7 mouse cellular contexts compared by ENCODE assay signal in genomic region chr14:20546415-20546814, GRCm38 (mm10). TPM values are rescaled to one million over a fixed set of nuclear protein-coding genes. Genes with fewer than 3 reads are reported as not detected.
DNase-seq lines count a peak whose midpoint lies in the region; ATAC-seq and TF ChIP-seq lines count a peak whose summit lies in the region.

Gene Ppp3cb (minus strand): TSS chr14:20546573.

- 0 out of 2 replicates have a peak, but pooled peaks cover 6% of the 10 kb centered on the region for H3K36me3 ChIP-seq in intestine, embryonic 15.5 days
- H3K36me3 ChIP-seq in midbrain, embryonic 12.5 days, result peaks cover 26% of the 10 kb centered on the region
- 0 out of 2 replicates have a peak, but pooled peaks cover 2% of the 10 kb centered on the region for H3K36me3 ChIP-seq in small intestine, adult 2 months (ENCODE audit: control insufficient read depth, insufficient read depth, low read length)

- H3K4me2 ChIP-seq in intestine, embryonic 15.5 days (replicated peaks), result peak within 1 kb of the TSS; percentile 56
- H3K4me2 ChIP-seq in midbrain, embryonic 12.5 days (replicated peaks), result peak within 1 kb of the TSS; percentile 67

- intact Hi-C loops in gastrocnemius, postnatal 14 days (cut with DNase I; ENCODE audit: low total_unique reads), result no loop called here
- intact Hi-C loops in left cerebral cortex, postnatal 4 days (cut with DNase I), result no loop called here

- H3K27ac ChIP-seq in intestine, embryonic 15.5 days, result peak within 1 kb of the TSS; percentile 98
- H3K27ac ChIP-seq in midbrain, embryonic 12.5 days (replicated peaks), result peak within 1 kb of the TSS; percentile 96
- peak within 1 kb of the TSS; percentile 98 for H3K27ac ChIP-seq in small intestine, adult 2 months (ENCODE audit: insufficient read depth, low read depth, low read length)

- peak; percentile 67 for DNase-seq in adrenal gland, adult 8-10 months
- peak; percentile 95 for DNase-seq in embryo, embryonic 10.5 days (ENCODE audit: low spot score)
- peak; percentile 83 for DNase-seq in gastrocnemius, postnatal 14 days
- DNase-seq in left cerebral cortex, postnatal 4 days, result peak; percentile 94

- no peaks in the 10 kb centered on the region for H3K9me3 ChIP-seq in intestine, embryonic 15.5 days
- H3K9me3 ChIP-seq in midbrain, embryonic 12.5 days, result no peaks in the 10 kb centered on the region

- no peak for TF ChIP-seq CTCF in small intestine, adult 2 months (IDR thresholded peaks at IDR 0.05; ENCODE audit: extremely low read depth, insufficient read length, insufficient replicate concordance, low read depth, low read length)

- H3K4me3 ChIP-seq in intestine, embryonic 15.5 days (replicated peaks), result peak within 1 kb of the TSS; percentile 82
- H3K4me3 ChIP-seq in midbrain, embryonic 12.5 days, result peak within 1 kb of the TSS; percentile 90
- H3K4me3 ChIP-seq in small intestine, adult 2 months (ENCODE audit: low read depth, low read length), result peak within 1 kb of the TSS; percentile 99

- WGBS in intestine, embryonic 15.5 days, result under 1% methylated on average over 20 of the region's 29 CpGs
- 0% methylated on average over 18 of the region's 29 CpGs for WGBS in midbrain, embryonic 12.5 days
- under 1% methylated on average over 25 of the region's 29 CpGs for WGBS in small intestine, adult 2 months

- H3K27me3 ChIP-seq in intestine, embryonic 15.5 days (replicated peaks), result no peaks in the 10 kb centered on the region
- H3K27me3 ChIP-seq in midbrain, embryonic 12.5 days, result no peaks in the 10 kb centered on the region
- no peaks in the 10 kb centered on the region for H3K27me3 ChIP-seq in small intestine, adult 2 months (ENCODE audit: control insufficient read depth, insufficient read depth, low read length)

- H3K9ac ChIP-seq in intestine, embryonic 15.5 days, result peak within 1 kb of the TSS; percentile 93
- H3K9ac ChIP-seq in midbrain, embryonic 12.5 days (replicated peaks), result peak within 1 kb of the TSS; percentile 96

- ATAC-seq in intestine, embryonic 15.5 days, result peak; percentile 93
- ATAC-seq in midbrain, embryonic 12.5 days (ENCODE audit: low FRiP score, low read depth), result peak; percentile 95

- TF ChIP-seq POLR2A in small intestine, adult 2 months (IDR thresholded peaks at IDR 0.05; ENCODE audit: low read depth, low read length), result peak; percentile 13; the same call in 1 of the 2 replicates

- peaks cover 6% of the 10 kb centered on the region; the same call in 1 of the 2 replicates for H3K4me1 ChIP-seq in intestine, embryonic 15.5 days (replicated peaks)
- H3K4me1 ChIP-seq in midbrain, embryonic 12.5 days, result peaks cover 10% of the 10 kb centered on the region
- H3K4me1 ChIP-seq in small intestine, adult 2 months (ENCODE audit: control insufficient read depth, insufficient read depth, insufficient read length, low read length), result peaks cover 6% of the 10 kb centered on the region; the same call in 1 of the 2 replicates

RNA-seq across cellular contexts. Expression of gene Ppp3cb, which starts in this region (rescaled TPM):
- total RNA-seq in adrenal gland, adult 8-10 months (2022), result 10 to 100 TPM; 66.2 to 94.4 (median 73.4) TPM
- total RNA-seq in gastrocnemius, postnatal 14 days (2021), result 100 to 1,000 TPM; 101 to 107 TPM
- 37.9 and 38.8 TPM in 2 replicates for polyA plus RNA-seq in intestine, embryonic 15.5 days (2015; fragmentation: Nextera tagmentation; extraction: Ambion mirVana)
- 100 to 1,000 TPM; 355 to 362 TPM for total RNA-seq in left cerebral cortex, postnatal 4 days (2021)
- 66.2 and 68.8 TPM in 2 replicates for polyA plus RNA-seq in midbrain, embryonic 12.5 days (2016; fragmentation: Nextera tagmentation; extraction: Ambion mirVana)
- polyA plus RNA-seq in small intestine, adult 2 months (2012; rRNA removed), result 1.7 and 4.7 TPM in 2 replicates

Comparison
In these comparisons a context has a peak if more than half of its experiments do, and no peak if none do; other contexts are left out.
1. Peak in every context shown above with its lines: DNase-seq, ATAC-seq, H3K4me3 ChIP-seq and H3K27ac ChIP-seq.